Mouse (Mus musculus): ENCODE results near the gene Hoxa4.

Gene Hoxa4

GRCm38 (mm10) chr6:52179690-52180089 lies 11.9 kb downstream of the Hoxa4 start:
- DNase-seq (ENCODE audit: low spot score): no peak

- no peak for DNase-seq (ENCODE audit: low spot score)
Observed at GRCm38 (mm10) chr6:52178918-52179665, 12.5 kb downstream of the Hoxa4 start.

DNA sequence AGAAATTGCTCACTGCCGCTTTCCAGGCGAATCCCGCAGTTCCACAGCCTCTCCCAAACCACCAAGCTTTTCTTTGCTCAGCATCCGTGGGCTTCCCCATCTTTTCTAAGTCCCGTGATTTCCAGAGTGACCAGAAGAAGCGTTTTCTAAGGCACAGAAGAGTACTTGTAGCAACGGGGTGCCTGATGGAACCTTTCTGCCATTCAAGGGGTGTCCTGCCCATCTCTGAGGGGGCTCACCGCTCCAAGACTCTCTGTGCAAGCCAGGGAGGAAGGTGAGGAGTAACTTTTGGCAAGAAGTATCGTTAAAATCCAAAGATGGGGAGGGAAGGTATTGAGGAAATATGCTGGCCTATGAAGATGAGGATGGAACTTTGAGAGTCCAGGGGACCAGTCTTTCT lies 13.7 kb downstream of the Hoxa4 start:
- DNase-seq (ENCODE audit: low spot score): no peak

- no peak for DNase-seq (ENCODE audit: low spot score)
Observed at GRCm38 (mm10) chr6:52177061-52177735, 14.4 kb downstream of the Hoxa4 start, which contains the start of gene 5730596B20Rik. Gene 5730596B20Rik, plus strand, starts transcription at chr6:52177498.

DNA sequence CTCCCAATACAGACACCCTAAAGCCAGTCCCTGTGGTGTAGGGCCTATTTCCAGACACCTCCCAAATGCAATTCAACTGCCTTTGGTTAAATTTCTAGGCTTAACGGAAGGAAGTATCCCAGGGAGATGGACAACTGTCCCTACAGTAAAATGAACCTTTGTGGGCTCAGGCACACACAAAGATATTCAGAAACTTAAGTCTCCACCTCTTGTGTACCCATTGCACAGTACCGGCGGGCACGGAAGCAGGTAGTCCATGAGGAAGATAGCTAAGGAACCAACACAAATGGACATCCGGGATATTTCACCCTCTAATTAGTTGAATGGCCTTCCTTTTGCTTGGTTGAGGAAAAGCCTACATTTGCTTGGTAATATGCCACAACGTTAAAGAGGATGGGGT lies 15.2 kb downstream of the Hoxa4 start:
- DNase-seq (ENCODE audit: low spot score): no peak

DNA sequence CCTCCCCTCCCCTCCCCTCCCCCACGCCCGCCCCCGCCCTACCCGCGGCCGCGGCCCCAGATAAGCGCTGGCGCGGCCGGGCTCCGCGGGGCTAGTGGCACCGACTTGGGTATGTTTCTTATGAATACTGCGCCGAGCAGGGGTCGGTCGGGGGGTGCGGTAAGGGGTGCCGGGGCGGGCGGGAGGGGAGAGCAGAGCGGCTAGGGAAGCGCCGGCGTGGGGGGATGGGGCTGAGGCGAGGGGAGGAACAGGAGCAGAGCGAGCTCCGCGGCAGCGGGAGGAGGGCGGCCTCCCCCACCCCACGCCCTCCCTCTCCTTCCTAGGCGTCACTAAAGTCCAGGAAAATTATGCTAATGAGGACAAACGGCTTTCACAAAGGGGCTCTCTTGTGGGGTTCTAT lies 15.7 kb downstream of the Hoxa4 start:
- no peak for DNase-seq (ENCODE audit: low spot score)

DNA sequence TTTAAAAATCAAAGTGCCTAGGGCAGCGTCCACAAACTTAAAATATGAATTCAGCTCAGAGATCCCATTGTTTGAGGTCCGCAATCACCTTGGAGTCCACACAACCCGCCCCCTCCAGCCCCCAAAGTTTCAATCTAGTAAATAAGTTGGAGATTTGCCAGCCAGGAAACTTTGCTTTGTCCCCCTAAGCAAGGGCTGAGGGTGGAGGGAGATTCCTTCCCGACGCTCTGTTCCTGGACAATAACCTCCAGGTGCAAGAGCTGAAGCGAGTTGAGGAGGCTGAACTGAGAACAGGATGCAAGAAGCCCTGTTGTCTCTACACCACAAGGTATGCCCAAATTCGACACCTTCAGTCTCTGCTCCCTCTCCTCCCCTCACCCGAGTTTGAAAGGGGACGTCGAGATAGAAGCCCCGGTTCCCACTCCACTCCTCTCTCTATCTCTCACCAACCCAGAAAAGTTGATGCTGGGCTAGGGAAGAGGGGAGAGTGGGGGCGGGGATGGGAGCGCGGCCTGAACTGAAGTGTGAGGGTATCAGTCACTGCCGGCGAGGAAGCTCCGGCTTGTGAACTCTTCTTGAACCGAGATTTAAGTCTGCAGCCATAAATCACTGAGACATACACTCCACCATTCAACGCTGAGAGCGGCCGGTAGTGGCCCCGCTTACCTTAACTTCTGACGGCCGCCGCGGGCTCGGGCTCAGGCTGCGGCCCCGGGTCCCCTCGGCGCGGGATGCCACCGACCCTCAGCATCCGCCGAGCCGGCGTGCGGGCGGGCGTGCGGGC lies 16.4 kb downstream of the Hoxa4 start:
- no peak for DNase-seq (ENCODE audit: low spot score)

DNA sequence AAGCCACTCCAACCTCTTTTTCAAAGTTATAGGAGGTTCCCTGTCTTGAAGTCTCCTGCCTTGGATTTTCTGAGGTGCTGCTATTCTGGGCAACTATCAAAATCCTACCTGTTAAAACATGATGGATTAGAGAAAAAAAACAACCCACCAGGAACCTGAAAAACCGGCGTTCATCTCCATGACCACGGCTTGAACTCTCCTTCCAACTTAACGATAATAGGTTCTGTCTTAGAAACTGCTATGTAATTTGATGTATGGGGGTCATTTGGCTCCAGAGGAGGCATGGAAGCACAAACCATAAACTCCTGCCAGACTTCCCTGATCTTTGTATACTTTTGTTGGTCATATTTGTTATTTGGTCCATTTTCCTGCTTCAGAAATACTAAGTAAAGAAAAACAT lies 17.9 kb downstream of the Hoxa4 start:
- DNase-seq (ENCODE audit: low spot score): no peak

DNA sequence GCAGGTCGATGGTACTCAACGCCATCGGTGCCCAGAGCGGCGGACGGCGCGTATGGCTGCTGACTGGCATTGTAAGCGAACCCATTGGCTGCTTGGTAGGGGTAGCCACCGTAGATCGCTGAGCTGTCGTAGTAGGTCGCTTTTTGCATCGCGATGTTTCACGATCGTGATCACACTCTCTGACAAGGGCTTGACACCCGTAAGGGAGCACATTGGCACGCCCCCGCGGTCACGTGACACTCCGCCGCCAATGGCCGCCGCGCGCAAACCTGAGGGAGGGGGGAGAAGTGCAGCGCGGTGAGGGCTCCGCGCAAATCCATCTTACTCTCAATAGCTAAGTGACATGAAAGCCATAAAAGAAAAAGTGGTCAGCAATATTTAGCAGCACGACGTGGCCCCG lies 19.1 kb downstream of the Hoxa4 start:
- DNase-seq (ENCODE audit: low spot score): peak; percentile 92

DNA sequence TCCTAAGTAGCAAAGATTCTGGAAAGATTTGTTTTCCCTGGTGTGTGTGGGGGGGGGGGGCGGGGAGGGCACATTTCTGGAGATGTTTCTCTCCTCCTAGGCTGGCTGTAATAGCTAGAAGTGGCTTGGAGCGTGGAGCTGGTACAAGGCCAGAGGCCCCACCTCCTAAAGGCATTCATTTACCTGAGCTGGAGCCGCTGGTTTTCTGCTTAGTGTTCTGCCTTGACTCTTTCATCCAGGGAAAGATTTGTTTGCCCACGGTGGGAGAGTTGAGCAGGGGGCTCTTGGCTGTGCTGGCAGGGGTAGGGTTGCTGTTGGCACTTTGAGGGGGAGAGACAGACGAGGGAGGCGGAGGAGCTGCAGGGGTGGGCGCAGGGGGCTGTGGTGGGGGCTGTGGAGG lies 19.6 kb downstream of the Hoxa4 start:
- DNase-seq (ENCODE audit: low spot score): no peak

GRCm38 (mm10) chr6:52171331-52171730 lies 20.2 kb downstream of the Hoxa4 start:
- DNase-seq (ENCODE audit: low spot score): no peak

GRCm38 (mm10) chr6:52170898-52171223 lies 20.7 kb downstream of the Hoxa4 start:
- DNase-seq (ENCODE audit: low spot score): no peak

- no peak for DNase-seq (ENCODE audit: low spot score)
Observed at GRCm38 (mm10) chr6:52170166-52170897, 21.2 kb downstream of the Hoxa4 start.

DNA sequence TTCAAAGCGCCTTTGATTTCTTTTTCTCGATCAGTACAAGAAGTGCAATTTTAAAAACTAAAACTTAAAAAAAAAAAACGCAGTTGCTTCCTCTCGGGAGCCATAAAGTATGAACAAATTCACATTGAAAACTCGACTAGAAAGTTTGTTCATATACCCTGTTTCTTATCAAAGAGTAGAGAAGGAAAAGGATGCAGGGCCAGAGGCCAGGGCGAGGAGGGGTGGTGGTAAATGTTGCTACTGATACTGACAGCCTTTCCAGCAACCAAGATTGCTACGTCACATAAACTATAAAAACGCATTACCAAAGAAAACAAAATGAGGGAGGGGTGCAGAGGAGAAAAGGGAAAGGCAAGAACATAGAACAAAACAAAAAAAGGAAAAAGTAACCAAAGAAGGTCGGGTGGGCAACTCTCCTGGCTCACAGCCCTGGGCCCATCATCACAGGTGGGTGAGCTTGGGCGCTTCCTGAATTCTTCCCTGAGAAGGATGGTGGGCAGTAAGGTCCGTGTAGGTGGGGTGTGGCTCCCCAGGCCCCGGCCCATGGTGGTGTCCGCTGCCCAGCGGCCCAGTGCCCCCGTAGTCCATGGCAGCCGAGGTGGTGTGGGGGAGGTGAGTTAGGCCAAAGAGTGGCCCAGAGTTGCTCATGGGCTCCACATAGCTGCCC lies 21.9 kb downstream of the Hoxa4 start:
- DNase-seq (ENCODE audit: low spot score): no peak

- DNase-seq (ENCODE audit: low spot score): no peak
Observed at GRCm38 (mm10) chr6:52168191-52169055, 23.1 kb downstream of the Hoxa4 start.

- DNase-seq (ENCODE audit: low spot score): no peak
Observed at GRCm38 (mm10) chr6:52167736-52168161, 23.8 kb downstream of the Hoxa4 start.

DNA sequence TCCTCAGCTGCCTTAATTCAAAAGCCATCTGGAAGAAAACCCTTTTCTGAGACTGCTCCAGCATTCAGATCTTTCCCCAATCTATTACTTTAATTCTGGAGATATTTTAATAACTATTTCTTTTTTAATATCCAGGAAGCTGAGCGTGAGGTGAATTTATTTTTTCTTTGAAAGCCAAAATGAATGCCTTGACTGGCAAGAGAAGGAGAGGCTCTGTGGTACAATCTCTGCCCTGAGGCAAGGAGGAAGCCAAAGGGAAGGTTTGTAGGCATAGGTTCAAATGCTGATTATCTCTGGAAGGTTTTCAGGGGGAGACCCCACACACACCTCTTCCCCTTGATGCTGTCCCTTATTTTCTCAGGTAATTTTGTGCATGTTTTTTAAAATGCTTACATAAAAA lies 24.4 kb downstream of the Hoxa4 start:
- no peak for DNase-seq (ENCODE audit: low spot score)

- no peak for DNase-seq (ENCODE audit: low spot score)
Observed at GRCm38 (mm10) chr6:52166431-52167077, 25.0 kb downstream of the Hoxa4 start.

GRCm38 (mm10) chr6:52165441-52166370 lies 25.8 kb downstream of the Hoxa4 start:
- DNase-seq (ENCODE audit: low spot score): no peak

Data from lung, postnatal 25 days (tissue).